Mouse (Mus musculus) liver, postnatal 0 days (tissue): ENCODE measurements around the gene Mon2. TPM values are rescaled to one million over a fixed set of nuclear protein-coding genes. Genes with fewer than 3 reads are reported as not detected.
"Not testable (repeated sequence)": the region's sequence is repeated elsewhere in the genome, so short reads cannot be mapped to it uniquely, and the experiment has no call there.

Source experiments
- ATAC-seq: fragments of 200-750 bp; cut with Nextera tagmentation; 2 replicates; pipeline ENCODE4 v1.8.0; 2017; ENCODE audit warnings: mild to moderate bottlenecking, moderate library complexity
- DNase-seq: peaks from one replicate; pipeline ENCODE4 v3.0.0-alpha.2; 2016
- H3K27ac ChIP-seq: fragments of 300-500 bp; sonication (generic); 2 replicates; pipeline ENCODE4 v1.5.1; 2014; ENCODE audit warnings: antibody characterized with exemption, moderate library complexity, mild to moderate bottlenecking, low read depth
- H3K27me3 ChIP-seq: fragments of 300-500 bp; sonication (generic); 2 replicates; pipeline ENCODE4 v1.6.1; 2014; ENCODE audit warnings: low read length, control low read depth, mixed read lengths; ENCODE audit not compliant: insufficient read depth
- H3K36me3 ChIP-seq: fragments of 300-500 bp; sonication (generic); replicated peaks from 2 replicates; pipeline ENCODE4 v1.6.1; 2014; ENCODE audit warnings: mild to moderate bottlenecking, control low read depth, low read length, moderate library complexity, mixed read lengths; ENCODE audit not compliant: insufficient read depth
- H3K4me1 ChIP-seq: fragments of 300-500 bp; sonication (generic); 2 replicates; pipeline ENCODE4 v1.6.1; 2014; ENCODE audit warnings: antibody characterized with exemption, mild to moderate bottlenecking, control low read depth; ENCODE audit not compliant: insufficient read depth
- H3K4me2 ChIP-seq: fragments of 300-500 bp; sonication (generic); 2 replicates; pipeline ENCODE4 v1.6.1; 2014; ENCODE audit warnings: low read depth, mild to moderate bottlenecking, low read length, moderate library complexity, mixed read lengths
- H3K4me3 ChIP-seq: fragments of 300-500 bp; sonication (generic); 2 replicates; pipeline ENCODE4 v1.5.1; 2014; ENCODE audit warnings: low read depth, low read length
- H3K9ac ChIP-seq: fragments of 300-500 bp; sonication (generic); replicated peaks from 2 replicates; pipeline ENCODE4 v1.6.1; 2014; ENCODE audit warnings: mild to moderate bottlenecking, moderate library complexity
- H3K9me3 ChIP-seq: fragments of 300-500 bp; sonication (generic); 2 replicates; pipeline ENCODE4 v1.6.1; 2016; ENCODE audit warnings: mild to moderate bottlenecking, control low read depth, low read length, mixed read lengths
- CTCF ChIP-seq: sonication (generic); IDR thresholded peaks from 2 replicates; pipeline ENCODE4 v1.5.1; 2016; ENCODE audit warnings: antibody characterized with exemption, low read depth
- EP300 ChIP-seq: IDR thresholded peaks from 2 replicates; pipeline ENCODE4 v1.6.1; 2016; ENCODE audit warnings: antibody characterized with exemption, low read depth, mild to moderate bottlenecking
- WGBS: fragments of 180-500 bp; shearing (Covaris S2); extraction: QIAGEN DNeasy Blood & Tissue Kit; methylation state at CpG from one replicate; pipeline ENCODE4 v1.1.7; 2014; ENCODE audit not compliant: insufficient replicate concordance; 5-methylcytosine and 5-hydroxymethylcytosine counted together
- polyA plus RNA-seq: library from polyadenylated mRNA; unstranded; fragments of >200 nt; fragmentation: Nextera tagmentation; extraction: Ambion mirVana; gene quantifications from 2 replicates; pipeline ENCODE4 v1.2.1, GENCODE M21; 2015

Mon2 gene
- polyA plus RNA-seq, 1 experiment from 2014 or later: 12.0 TPM

DNA sequence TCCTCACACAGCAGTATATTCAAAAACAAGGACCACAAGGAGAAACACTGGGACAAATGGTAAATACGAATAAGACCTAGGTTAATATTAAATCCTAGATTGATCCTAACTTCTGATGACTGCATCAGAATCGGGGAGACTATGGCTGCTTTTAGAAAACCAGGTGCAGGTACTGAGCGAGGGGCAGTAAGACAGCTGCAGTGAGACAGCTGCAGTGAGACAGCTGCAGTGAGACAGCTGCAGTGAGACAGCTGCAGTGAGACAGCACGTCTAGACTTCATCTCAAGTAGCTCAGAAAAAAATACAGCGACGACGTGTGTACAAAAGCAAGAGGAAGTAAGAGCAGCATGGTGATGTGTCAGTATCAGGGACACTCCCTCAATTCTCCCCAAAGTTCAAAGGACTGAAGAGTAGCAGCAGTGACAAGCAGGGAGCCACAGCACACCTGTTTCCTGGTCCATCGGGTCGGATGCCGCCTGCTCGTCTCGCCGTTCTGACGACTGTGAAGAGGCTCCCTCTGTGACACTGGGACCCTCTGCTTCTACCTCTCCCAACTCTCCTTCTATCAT lies 44.1 kb downstream of the Mon2 start:
- H3K36me3 ChIP-seq: peaks cover 61% of the 10 kb centered on the region
- no peak overlapping the region for H3K9ac ChIP-seq
- no peak overlapping the region for H3K4me2 ChIP-seq
- no peak overlapping the region for H3K27ac ChIP-seq
- H3K4me3 ChIP-seq: no peak overlapping the region
- WGBS: 79% methylated on average over 14 of the region's 14 CpGs
- TF ChIP-seq EP300 (no peak), CTCF (no peak)
- no peak for DNase-seq
- H3K4me1 ChIP-seq: no peaks in the 10 kb centered on the region
- no peaks in the 10 kb centered on the region for H3K27me3 ChIP-seq
- no peak for ATAC-seq
- no peaks in the 10 kb centered on the region for H3K9me3 ChIP-seq

DNA sequence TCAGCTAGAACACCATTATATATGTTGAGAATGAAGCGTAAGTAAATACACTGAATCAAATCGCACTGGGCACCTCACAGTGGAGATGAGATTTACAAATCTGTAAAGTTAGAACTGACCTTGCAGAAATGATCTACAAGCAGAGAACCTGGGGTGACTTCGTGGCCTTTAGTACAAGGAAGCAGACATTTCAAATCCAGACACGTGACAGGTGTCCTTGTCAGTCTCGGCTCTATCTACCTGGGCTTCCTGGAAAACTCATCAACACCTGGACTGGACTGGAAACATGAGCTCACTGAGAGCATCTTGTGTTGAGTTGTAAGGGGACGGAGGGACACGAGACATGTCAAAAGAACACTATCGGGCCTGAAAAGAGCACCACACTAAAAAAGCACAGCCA lies 44.9 kb downstream of the Mon2 start:
- Histone ChIP-seq H3K27ac (no peak overlapping the region), H3K36me3 (peaks cover 62% of the 10 kb centered on the region), H3K4me1 (no peaks in the 10 kb centered on the region), H3K27me3 (no peaks in the 10 kb centered on the region), H3K4me2 (no peak overlapping the region), H3K4me3 (no peak overlapping the region), H3K9me3 (no peaks in the 10 kb centered on the region), H3K9ac (no peak overlapping the region)
- 86% methylated on average over 8 of the region's 8 CpGs for WGBS
- DNase-seq (no peak), ATAC-seq (no peak)
- TF ChIP-seq CTCF (no peak), EP300 (no peak)

DNA sequence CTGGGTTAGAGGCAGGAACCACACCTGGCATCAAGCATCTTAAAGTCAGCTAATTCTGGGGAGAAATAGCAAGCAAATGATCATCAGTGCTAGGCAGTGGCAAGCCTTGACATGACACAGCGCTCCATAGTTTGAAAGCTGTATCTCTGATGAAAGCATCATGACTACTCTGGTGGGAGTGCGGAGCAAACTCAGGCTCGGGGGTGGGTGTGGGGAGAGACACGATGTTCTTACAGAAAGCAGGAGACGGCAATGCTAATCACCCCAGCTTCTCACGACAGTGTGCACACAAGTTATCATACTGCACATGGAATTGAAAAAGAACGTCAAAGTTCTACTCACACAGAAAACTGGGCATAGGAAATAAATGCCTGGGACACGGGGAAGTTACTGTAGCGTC lies 45.7 kb downstream of the Mon2 start:
- no peak for TF ChIP-seq CTCF
- no peak for TF ChIP-seq EP300
- DNase-seq (no peak), ATAC-seq (no peak)
- WGBS: 89% methylated on average over 9 of the region's 9 CpGs
- H3K27me3 ChIP-seq: no peaks in the 10 kb centered on the region
- H3K9ac ChIP-seq: no peak overlapping the region
- H3K4me2 ChIP-seq: no peak overlapping the region
- no peaks in the 10 kb centered on the region for H3K9me3 ChIP-seq
- H3K27ac ChIP-seq: no peak overlapping the region
- H3K4me1 ChIP-seq: no peaks in the 10 kb centered on the region
- peaks cover 63% of the 10 kb centered on the region for H3K36me3 ChIP-seq
- no peak overlapping the region for H3K4me3 ChIP-seq

DNA sequence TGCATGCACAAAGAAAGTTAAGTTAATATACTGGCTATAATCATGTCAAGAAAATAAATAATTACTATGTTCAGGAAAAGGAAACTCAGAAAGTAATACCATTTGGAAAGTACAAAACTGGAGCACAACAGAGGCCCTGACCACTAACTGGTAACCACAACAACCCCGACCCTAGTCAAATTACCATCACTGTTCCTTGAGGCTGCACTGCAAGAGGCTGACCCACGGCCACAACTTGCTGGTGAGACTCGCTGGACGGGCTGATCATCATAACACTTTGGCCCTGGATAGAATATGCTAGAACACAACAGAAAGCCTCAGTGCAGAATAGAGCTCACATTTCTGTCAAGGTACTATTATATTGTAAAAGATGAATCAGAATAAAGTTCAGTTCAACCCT lies 47.4 kb downstream of the Mon2 start:
- Histone ChIP-seq H3K4me1 (no peaks in the 10 kb centered on the region), H3K9me3 (no peaks in the 10 kb centered on the region), H3K9ac (no peak overlapping the region), H3K4me3 (no peak overlapping the region), H3K27ac (no peak overlapping the region), H3K27me3 (no peaks in the 10 kb centered on the region), H3K4me2 (no peak overlapping the region), H3K36me3 (peaks cover 59% of the 10 kb centered on the region)
- TF ChIP-seq CTCF (no peak), EP300 (no peak)
- 83% methylated on average over 4 of the region's 4 CpGs for WGBS
- no peak for ATAC-seq
- no peak for DNase-seq

DNA sequence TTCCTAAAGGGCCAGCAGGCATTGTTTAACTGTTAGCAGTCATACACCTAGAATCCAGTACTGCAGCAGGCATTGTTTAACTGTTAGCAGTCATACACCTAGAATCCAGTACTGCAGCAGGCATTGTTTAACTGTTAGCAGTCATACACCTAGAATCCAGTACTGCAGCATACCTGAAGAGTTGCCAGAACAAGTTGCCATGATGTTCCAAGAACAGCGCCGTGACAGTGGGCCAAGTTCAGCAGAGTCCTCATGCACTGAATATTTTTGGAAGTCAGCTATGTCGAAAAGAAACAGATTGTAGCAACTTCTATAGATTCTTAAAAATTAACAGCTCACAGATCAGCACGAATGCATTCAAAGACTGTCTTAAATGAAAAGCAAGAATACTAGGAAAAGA lies 49.6 kb downstream of the Mon2 start:
- not testable (repeated sequence) for H3K4me1 ChIP-seq, H3K4me2 ChIP-seq, H3K27me3 ChIP-seq, H3K27ac ChIP-seq, DNase-seq, ATAC-seq, H3K4me3 ChIP-seq, H3K9me3 ChIP-seq, H3K9ac ChIP-seq
- WGBS: 87% methylated on average over 4 of the region's 4 CpGs
- H3K36me3 ChIP-seq: peaks cover 74% of the 10 kb centered on the region

DNA sequence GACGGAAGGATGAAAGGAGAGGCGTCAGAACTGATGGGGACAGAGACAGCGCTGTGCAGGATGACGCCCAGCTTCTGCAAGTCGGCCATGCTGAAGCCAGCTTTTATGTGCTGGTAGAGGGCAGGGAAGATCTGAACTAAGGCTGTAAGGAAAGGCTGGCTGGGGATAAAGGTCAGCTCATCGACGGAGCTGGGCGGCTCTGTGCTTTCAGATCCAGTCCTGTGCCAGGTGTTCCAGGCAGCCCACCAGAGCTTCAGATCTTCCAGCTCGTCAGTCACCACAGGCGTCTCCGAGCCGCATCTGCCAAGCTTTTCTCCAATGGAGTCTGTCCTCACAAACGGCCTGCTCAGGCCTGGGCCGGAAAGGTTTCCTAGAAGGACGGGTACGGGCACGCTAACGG lies 62.9 kb downstream of the Mon2 start:
- H3K4me2 ChIP-seq: no peak overlapping the region
- H3K4me1 ChIP-seq: no peaks in the 10 kb centered on the region
- H3K9ac ChIP-seq: no peak overlapping the region
- no peaks in the 10 kb centered on the region for H3K9me3 ChIP-seq
- no peaks in the 10 kb centered on the region for H3K27me3 ChIP-seq
- no peak for ATAC-seq
- no peak for DNase-seq
- H3K27ac ChIP-seq: no peak overlapping the region
- peaks cover 64% of the 10 kb centered on the region for H3K36me3 ChIP-seq
- TF ChIP-seq EP300: no peak
- TF ChIP-seq CTCF: no peak
- 85% methylated on average over 18 of the region's 18 CpGs for WGBS
- no peak overlapping the region for H3K4me3 ChIP-seq

DNA sequence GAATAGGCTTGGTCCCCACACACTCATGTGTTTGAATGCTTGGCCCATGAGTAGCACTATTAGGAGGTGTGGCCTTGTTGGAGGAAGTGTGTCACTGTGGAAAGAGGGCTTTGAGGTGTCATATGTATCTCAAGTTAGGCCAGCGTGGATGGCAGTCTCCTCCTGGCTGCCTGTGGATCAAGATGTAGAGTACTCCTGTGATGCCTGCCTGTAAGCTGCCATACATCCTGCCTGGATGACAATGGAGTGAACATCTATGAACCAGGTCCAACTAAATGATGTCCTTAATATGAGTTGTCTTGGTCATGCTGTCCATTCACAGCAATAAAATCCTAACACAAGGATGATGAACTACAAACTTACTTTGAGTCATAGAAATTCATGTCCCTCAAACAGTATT lies 64.9 kb downstream of the Mon2 start:
- WGBS: 88% methylated on average over 1 of the region's 1 CpGs
- Histone ChIP-seq H3K9me3 (no peaks in the 10 kb centered on the region), H3K27ac (no peak overlapping the region), H3K27me3 (no peaks in the 10 kb centered on the region), H3K9ac (no peak overlapping the region), H3K4me3 (no peak overlapping the region), H3K4me1 (no peaks in the 10 kb centered on the region), H3K4me2 (no peak overlapping the region), H3K36me3 (peaks cover 73% of the 10 kb centered on the region)
- DNase-seq (no peak), ATAC-seq (no peak)
- TF ChIP-seq EP300 (no peak), CTCF (no peak)
